Mouse (Mus musculus): Measurements from ENCODE around the gene Cabp4.

The Cabp4 gene

GRCm38 (mm10) chr19:4114551-4114950 is 29.3 kb downstream of the Cabp4 start:
- no peaks in the 10 kb centered on the region for H3K27me3 ChIP-seq (ENCODE audit: control insufficient read depth, insufficient read depth, low read length, poor library complexity, severe bottlenecking)
- DNase-seq (ENCODE audit: low read depth, low spot score) = no peak
- peaks cover 13% of the 10 kb centered on the region for H3K36me3 ChIP-seq (ENCODE audit: control insufficient read depth, insufficient read depth, low read length, poor library complexity, severe bottlenecking)

- Histone ChIP-seq H3K36me3 (ENCODE audit: control insufficient read depth, insufficient read depth, low read length, poor library complexity, severe bottlenecking) (peaks cover 13% of the 10 kb centered on the region), H3K27me3 (ENCODE audit: control insufficient read depth, insufficient read depth, low read length, poor library complexity, severe bottlenecking) (no peaks in the 10 kb centered on the region)
- peak; percentile 75 for DNase-seq (ENCODE audit: low read depth, low spot score)
Observed at GRCm38 (mm10) chr19:4113806-4114230, 30.0 kb downstream of the Cabp4 start.

- DNase-seq (ENCODE audit: low read depth, low spot score) = no peak
- Histone ChIP-seq H3K36me3 (ENCODE audit: control insufficient read depth, insufficient read depth, low read length, poor library complexity, severe bottlenecking) (peaks cover 13% of the 10 kb centered on the region), H3K27me3 (ENCODE audit: control insufficient read depth, insufficient read depth, low read length, poor library complexity, severe bottlenecking) (no peaks in the 10 kb centered on the region)
Observed at GRCm38 (mm10) chr19:4113186-4113805, 30.5 kb downstream of the Cabp4 start.

- H3K27me3 ChIP-seq (ENCODE audit: control insufficient read depth, insufficient read depth, low read length, poor library complexity, severe bottlenecking) = no peaks in the 10 kb centered on the region
- peaks cover 15% of the 10 kb centered on the region for H3K36me3 ChIP-seq (ENCODE audit: control insufficient read depth, insufficient read depth, low read length, poor library complexity, severe bottlenecking)
- DNase-seq (ENCODE audit: low read depth, low spot score) = no peak
Observed at GRCm38 (mm10) chr19:4112063-4112960, 31.5 kb downstream of the Cabp4 start.

DNA sequence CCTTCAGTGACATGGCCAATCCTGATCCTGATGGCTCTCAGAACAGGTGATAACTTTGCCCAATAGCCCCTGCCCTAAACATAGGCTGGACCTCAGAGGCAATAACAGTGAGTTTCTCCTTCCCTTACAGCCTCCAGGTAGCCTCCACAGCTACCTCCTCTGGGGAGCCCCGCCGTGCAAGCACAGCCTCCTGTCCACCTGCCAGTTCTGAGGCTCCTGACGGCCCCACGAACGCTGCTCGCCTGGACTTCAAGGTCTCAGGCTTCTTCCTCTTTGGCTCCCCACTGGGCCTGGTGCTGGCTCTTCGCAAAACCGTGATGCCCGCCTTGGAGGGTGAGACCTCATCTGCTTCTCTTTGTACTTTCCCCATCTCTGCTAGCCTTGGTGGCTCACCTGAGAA is 35.3 kb downstream of the Cabp4 start:
- no peak for DNase-seq (ENCODE audit: low read depth, low spot score)
- Histone ChIP-seq H3K27me3 (ENCODE audit: control insufficient read depth, insufficient read depth, low read length, poor library complexity, severe bottlenecking) (no peaks in the 10 kb centered on the region), H3K36me3 (ENCODE audit: control insufficient read depth, insufficient read depth, low read length, poor library complexity, severe bottlenecking) (peaks cover 15% of the 10 kb centered on the region)

GRCm38 (mm10) chr19:4106654-4107053 is 37.2 kb downstream of the Cabp4 start:
- DNase-seq (ENCODE audit: low read depth, low spot score) = no peak
- Histone ChIP-seq H3K36me3 (ENCODE audit: control insufficient read depth, insufficient read depth, low read length, poor library complexity, severe bottlenecking) (peaks cover 11% of the 10 kb centered on the region), H3K27me3 (ENCODE audit: control insufficient read depth, insufficient read depth, low read length, poor library complexity, severe bottlenecking) (no peaks in the 10 kb centered on the region)

- no peaks in the 10 kb centered on the region for H3K27me3 ChIP-seq (ENCODE audit: control insufficient read depth, insufficient read depth, low read length, poor library complexity, severe bottlenecking)
- DNase-seq (ENCODE audit: low read depth, low spot score) = no peak
- peaks cover 10% of the 10 kb centered on the region for H3K36me3 ChIP-seq (ENCODE audit: control insufficient read depth, insufficient read depth, low read length, poor library complexity, severe bottlenecking)
Observed at GRCm38 (mm10) chr19:4104675-4105194, 39.1 kb downstream of the Cabp4 start.

- no peak for DNase-seq (ENCODE audit: low read depth, low spot score)
- Histone ChIP-seq H3K27me3 (ENCODE audit: control insufficient read depth, insufficient read depth, low read length, poor library complexity, severe bottlenecking) (no peaks in the 10 kb centered on the region), H3K36me3 (ENCODE audit: control insufficient read depth, insufficient read depth, low read length, poor library complexity, severe bottlenecking) (peaks cover 10% of the 10 kb centered on the region)
Observed at GRCm38 (mm10) chr19:4103792-4104191, 40.0 kb downstream of the Cabp4 start.

GRCm38 (mm10) chr19:4103294-4103693 is 40.5 kb downstream of the Cabp4 start:
- H3K36me3 ChIP-seq (ENCODE audit: control insufficient read depth, insufficient read depth, low read length, poor library complexity, severe bottlenecking) = peaks cover 10% of the 10 kb centered on the region
- no peak for DNase-seq (ENCODE audit: low read depth, low spot score)
- no peaks in the 10 kb centered on the region for H3K27me3 ChIP-seq (ENCODE audit: control insufficient read depth, insufficient read depth, low read length, poor library complexity, severe bottlenecking)

DNA sequence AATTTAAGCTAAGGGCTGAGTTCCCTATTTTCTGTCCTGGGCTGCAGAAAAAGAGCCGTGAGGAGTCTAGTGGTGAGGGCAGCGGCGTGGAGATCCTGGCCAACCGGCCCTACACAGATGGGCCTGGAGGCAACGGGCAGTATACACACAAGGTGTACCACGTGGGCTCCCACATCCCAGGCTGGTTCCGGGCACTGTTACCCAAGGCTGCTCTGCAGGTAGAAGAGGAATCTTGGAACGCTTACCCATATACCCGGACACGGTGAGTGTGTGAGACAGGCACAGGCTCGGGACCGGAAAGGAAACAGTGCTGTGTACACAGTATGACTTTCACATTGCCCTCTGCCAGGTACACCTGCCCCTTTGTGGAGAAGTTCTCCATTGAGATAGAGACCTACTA is 41.2 kb downstream of the Cabp4 start:
- Histone ChIP-seq H3K27me3 (ENCODE audit: control insufficient read depth, insufficient read depth, low read length, poor library complexity, severe bottlenecking) (no peaks in the 10 kb centered on the region), H3K36me3 (ENCODE audit: control insufficient read depth, insufficient read depth, low read length, poor library complexity, severe bottlenecking) (peaks cover 8% of the 10 kb centered on the region)
- peak; percentile 23 for DNase-seq (ENCODE audit: low read depth, low spot score)

- DNase-seq (ENCODE audit: low read depth, low spot score) = no peak
- Histone ChIP-seq H3K27me3 (ENCODE audit: control insufficient read depth, insufficient read depth, low read length, poor library complexity, severe bottlenecking) (no peaks in the 10 kb centered on the region), H3K36me3 (ENCODE audit: control insufficient read depth, insufficient read depth, low read length, poor library complexity, severe bottlenecking) (peaks cover 8% of the 10 kb centered on the region)
Observed at GRCm38 (mm10) chr19:4102049-4102448, 41.8 kb downstream of the Cabp4 start.

- no peak for DNase-seq (ENCODE audit: low read depth, low spot score)
- no peaks in the 10 kb centered on the region for H3K27me3 ChIP-seq (ENCODE audit: control insufficient read depth, insufficient read depth, low read length, poor library complexity, severe bottlenecking)
- peaks cover 8% of the 10 kb centered on the region for H3K36me3 ChIP-seq (ENCODE audit: control insufficient read depth, insufficient read depth, low read length, poor library complexity, severe bottlenecking)
Observed at GRCm38 (mm10) chr19:4101466-4101865, 42.4 kb downstream of the Cabp4 start.

DNA sequence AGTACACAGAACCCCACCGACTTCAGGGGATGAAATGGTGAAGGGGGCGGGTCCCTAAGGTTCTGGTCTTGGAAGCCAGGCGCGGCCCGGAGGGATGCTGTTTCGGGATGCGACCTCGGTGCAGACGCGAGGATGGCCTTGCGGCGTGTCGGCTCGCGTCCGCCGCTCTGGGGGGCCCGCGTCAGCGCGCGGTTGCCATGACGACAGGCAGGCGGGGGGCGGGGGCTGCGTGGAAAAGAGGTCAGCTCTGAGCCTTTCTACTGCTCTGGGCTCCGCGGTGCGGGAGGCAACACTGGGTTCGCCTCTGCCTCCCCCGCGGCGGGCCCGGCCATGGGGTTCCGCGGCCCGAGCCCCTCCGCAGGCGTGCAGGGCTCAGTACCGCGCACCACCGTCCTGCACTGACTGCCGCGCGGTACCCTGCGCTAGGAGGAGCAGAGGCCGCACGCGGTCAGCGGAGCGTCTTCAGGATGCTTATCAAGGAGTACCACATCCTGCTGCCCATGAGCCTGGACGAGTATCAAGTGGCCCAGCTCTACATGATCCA is 43.0 kb downstream of the Cabp4 start:
- Histone ChIP-seq H3K36me3 (ENCODE audit: control insufficient read depth, insufficient read depth, low read length, poor library complexity, severe bottlenecking) (peaks cover 8% of the 10 kb centered on the region), H3K27me3 (ENCODE audit: control insufficient read depth, insufficient read depth, low read length, poor library complexity, severe bottlenecking) (no peaks in the 10 kb centered on the region)
- peak; percentile 56 for DNase-seq (ENCODE audit: low read depth, low spot score)

- Histone ChIP-seq H3K27me3 (ENCODE audit: control insufficient read depth, insufficient read depth, low read length, poor library complexity, severe bottlenecking) (no peaks in the 10 kb centered on the region), H3K36me3 (ENCODE audit: control insufficient read depth, insufficient read depth, low read length, poor library complexity, severe bottlenecking) (peaks cover 3% of the 10 kb centered on the region)
- DNase-seq (ENCODE audit: low read depth, low spot score) = peak; percentile 66
Observed at GRCm38 (mm10) chr19:4099837-4100717, 43.8 kb downstream of the Cabp4 start, which contains the start of gene Pitpnm1. Pitpnm1 (plus strand) TSS chr19:4099998.
